Comparison of ENCODE assay signal across 10 mouse cellular contexts in genomic region chrX:167032586-167032985, GRCm38 (mm10).
DNase-seq lines count a peak whose midpoint lies in the region; ATAC-seq lines count a peak whose summit lies in the region.
"Had no signal": no experiment of that assay in that cellular context is flagged by ENCODE, and none has a peak within 500 bp of the region (broad histone marks: within the 10 kb centered on the region; RNA-seq: fewer than 3 reads in every experiment).

No protein-coding gene starts in this region.

- DNase-seq in adrenal gland, postnatal 10 days, result peak; percentile 6
- DNase-seq in adrenal gland, adult 18-20 months (ENCODE audit: low spot score in 2 of 2), result no peak
- DNase-seq in Muller cell, postnatal 12 days (ENCODE audit: inconsistent ontology term), result peak; percentile 84
- DNase-seq in heart, postnatal 4 days, result peak; percentile 18
- no peak for DNase-seq in hindbrain, embryonic 14.5 days (ENCODE audit: low spot score)
- DNase-seq: right cerebral cortex, postnatal 14 days had no signal

- H3K9ac ChIP-seq in lung, embryonic 16.5 days (ENCODE audit: low read length), result no peak overlapping the region
- H3K9ac ChIP-seq in hindbrain, embryonic 14.5 days, result no peak overlapping the region
- no peak overlapping the region for H3K9ac ChIP-seq in forebrain, embryonic 13.5 days
- H3K9ac ChIP-seq in hindbrain, embryonic 13.5 days, result no peak overlapping the region

- WGBS in lung, embryonic 16.5 days, result 23% methylated on average over 3 of the region's 3 CpGs
- 70% methylated on average over 2 of the region's 3 CpGs for WGBS in hindbrain, embryonic 14.5 days
- WGBS in forebrain, embryonic 13.5 days, result 61% methylated on average over 2 of the region's 3 CpGs
- WGBS in hindbrain, embryonic 13.5 days, result 78% methylated on average over 3 of the region's 3 CpGs

- no peak overlapping the region for H3K4me3 ChIP-seq in lung, embryonic 16.5 days (ENCODE audit: low read length)
- H3K4me3 ChIP-seq in hindbrain, embryonic 14.5 days (replicated peaks; ENCODE audit: low read length), result no peak overlapping the region
- H3K4me3 ChIP-seq in forebrain, embryonic 13.5 days, result no peak overlapping the region
- H3K4me3 ChIP-seq in hindbrain, embryonic 13.5 days, result no peak overlapping the region

- no peak overlapping the region for H3K4me2 ChIP-seq in lung, embryonic 16.5 days (ENCODE audit: low read depth, low read length)
- no peak overlapping the region for H3K4me2 ChIP-seq in hindbrain, embryonic 14.5 days (replicated peaks)
- no peak overlapping the region for H3K4me2 ChIP-seq in forebrain, embryonic 13.5 days
- no peak overlapping the region for H3K4me2 ChIP-seq in hindbrain, embryonic 13.5 days

- H3K9me3 ChIP-seq in lung, embryonic 16.5 days (ENCODE audit: control insufficient read depth, low read length), result no peaks in the 10 kb centered on the region
- no peaks in the 10 kb centered on the region for H3K9me3 ChIP-seq in hindbrain, embryonic 14.5 days (ENCODE audit: control insufficient read depth, low read length)
- no peaks in the 10 kb centered on the region for H3K9me3 ChIP-seq in forebrain, embryonic 13.5 days (replicated peaks)
- no peaks in the 10 kb centered on the region for H3K9me3 ChIP-seq in hindbrain, embryonic 13.5 days

- H3K27ac ChIP-seq in lung, embryonic 16.5 days (ENCODE audit: low read length), result peak overlapping the region; percentile 74
- H3K27ac ChIP-seq in hindbrain, embryonic 14.5 days, result no peak overlapping the region
- no peak overlapping the region for H3K27ac ChIP-seq in forebrain, embryonic 13.5 days
- H3K27ac ChIP-seq in hindbrain, embryonic 13.5 days, result no peak overlapping the region

- no peaks in the 10 kb centered on the region for H3K27me3 ChIP-seq in lung, embryonic 16.5 days (ENCODE audit: control insufficient read depth, insufficient read depth, low read depth, low read length)
- peaks cover 9% of the 10 kb centered on the region for H3K27me3 ChIP-seq in hindbrain, embryonic 14.5 days (ENCODE audit: control insufficient read depth, insufficient read depth, low read length)
- peaks cover 16% of the 10 kb centered on the region; the same call in 1 of the 2 replicates for H3K27me3 ChIP-seq in forebrain, embryonic 13.5 days
- H3K27me3 ChIP-seq in hindbrain, embryonic 13.5 days, result peaks cover 36% of the 10 kb centered on the region

- H3K36me3 ChIP-seq in lung, embryonic 16.5 days (ENCODE audit: control insufficient read depth, insufficient read depth, low read length), result no peaks in the 10 kb centered on the region
- no peaks in the 10 kb centered on the region for H3K36me3 ChIP-seq in hindbrain, embryonic 14.5 days (replicated peaks; ENCODE audit: control insufficient read depth, insufficient read depth)
- H3K36me3 ChIP-seq in forebrain, embryonic 13.5 days (ENCODE audit: poor library complexity, severe bottlenecking), result no peaks in the 10 kb centered on the region
- no peaks in the 10 kb centered on the region for H3K36me3 ChIP-seq in hindbrain, embryonic 13.5 days

- peak; percentile 78 for ATAC-seq in lung, embryonic 16.5 days (ENCODE audit: low read depth)
- no peak for ATAC-seq in hindbrain, embryonic 14.5 days (ENCODE audit: low FRiP score)
- no peak for ATAC-seq in forebrain, embryonic 13.5 days
- ATAC-seq in hindbrain, embryonic 13.5 days (ENCODE audit: low FRiP score), result no peak
- ATAC-seq: activated CD4-positive, CD25-positive, alpha-beta regulatory T cell, adult 4 months had no signal

- H3K4me1 ChIP-seq in lung, embryonic 16.5 days (replicated peaks; ENCODE audit: control insufficient read depth, insufficient read depth, low read length), result no peaks in the 10 kb centered on the region
- no peaks in the 10 kb centered on the region for H3K4me1 ChIP-seq in hindbrain, embryonic 14.5 days (replicated peaks; ENCODE audit: control insufficient read depth, insufficient read depth, low read length)
- H3K4me1 ChIP-seq in forebrain, embryonic 13.5 days, result no peaks in the 10 kb centered on the region
- no peaks in the 10 kb centered on the region for H3K4me1 ChIP-seq in hindbrain, embryonic 13.5 days (replicated peaks)

Comparison
In these comparisons a context has a peak if more than half of its experiments do, and no peak if none do; other contexts are left out.
1. DNase-seq: peak in adrenal gland, postnatal 10 days (single experiment), Muller cell, postnatal 12 days (single experiment) and heart, postnatal 4 days (single experiment); none in adrenal gland, adult 18-20 months (0 of 2) and hindbrain, embryonic 14.5 days (single experiment).